Mouse (Mus musculus) frontal cortex, postnatal 36 days (tissue): Measurements from ENCODE around the gene Gm21797.
"Not testable (repeated sequence)": the region's sequence is repeated elsewhere in the genome, so short reads cannot be mapped to it uniquely, and the experiment has no call there.

Experiments used
- DNase-seq, 2 experiments: peaks; one replicate each; pipeline ENCODE4 v3.0.0; 2022; ENCODE audit warnings: low spot score in 2 of 2

Gene Gm21797

GRCm38 (mm10) chrY:40775665-40776064 is at the start of gene Gm21797:
Gm21797 (minus strand) TSS chrY:40775765.
- not testable (repeated sequence) for DNase-seq

GRCm38 (mm10) chrY:40804614-40805013 is 29.0 kb upstream of the Gm21797 start, which contains the start of gene Gm20795:
Gm20795 (plus strand) TSS chrY:40804914.
- not testable (repeated sequence) for DNase-seq
